15 mouse cellular contexts compared by ENCODE assay signal in the genomic region with DNA sequence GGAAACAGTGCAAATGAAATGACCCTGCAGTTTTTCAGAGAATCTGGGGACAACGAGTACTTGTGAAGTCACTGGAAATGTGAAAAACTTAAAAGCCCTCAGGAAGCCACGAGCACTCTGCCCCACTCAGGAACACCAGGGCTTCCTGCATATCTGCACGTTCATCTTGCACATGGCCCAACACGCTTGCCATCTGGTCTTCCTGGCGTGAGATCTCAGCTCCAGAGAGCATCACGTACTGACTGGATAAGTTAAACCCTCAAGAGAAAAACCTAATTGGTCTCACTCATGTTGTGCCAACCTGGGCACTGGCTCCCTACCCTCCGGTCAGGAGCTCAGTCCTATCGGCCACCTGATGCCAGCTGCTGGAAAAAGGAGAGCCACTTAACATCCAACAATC. TPM values are rescaled to one million over a fixed set of nuclear protein-coding genes. Genes with fewer than 3 reads are reported as not detected.
A peak's percentile ranks its signal among the peaks of the same experiment; 100 is the strongest.
DNase-seq lines count a peak whose midpoint lies in the region; ATAC-seq and TF ChIP-seq lines count a peak whose summit lies in the region.
"Had no signal": no experiment of that assay in that cellular context is flagged by ENCODE, and none has a peak within 500 bp of the region (broad histone marks: within the 10 kb centered on the region; RNA-seq: fewer than 3 reads in every experiment).

No protein-coding gene starts in this region.

- H3K9me3 ChIP-seq in forebrain, embryonic 15.5 days, result no peaks in the 10 kb centered on the region
- H3K9me3 ChIP-seq in forebrain, embryonic 11.5 days (ENCODE audit: control insufficient read depth, low read length), result no peaks in the 10 kb centered on the region
- no peaks in the 10 kb centered on the region for H3K9me3 ChIP-seq in midbrain, postnatal 0 days (ENCODE audit: low read length)
- no peaks in the 10 kb centered on the region for H3K9me3 ChIP-seq in midbrain, embryonic 11.5 days (ENCODE audit: control insufficient read depth, low read length)

- no peaks in the 10 kb centered on the region for H3K27me3 ChIP-seq in forebrain, embryonic 15.5 days
- H3K27me3 ChIP-seq in forebrain, embryonic 11.5 days (ENCODE audit: control insufficient read depth, insufficient read depth, low read length), result no peaks in the 10 kb centered on the region
- H3K27me3 ChIP-seq in midbrain, postnatal 0 days (ENCODE audit: insufficient read depth, low read length), result no peaks in the 10 kb centered on the region
- no peaks in the 10 kb centered on the region for H3K27me3 ChIP-seq in midbrain, embryonic 11.5 days (ENCODE audit: control insufficient read depth, insufficient read depth, low read length)

- no peak for DNase-seq in forebrain, embryonic 11.5 days (ENCODE audit: low spot score)
- DNase-seq in midbrain, postnatal 0 days (ENCODE audit: low spot score), result peak; percentile 71
- no peak for DNase-seq in midbrain, embryonic 11.5 days (ENCODE audit: low spot score, missing footprints)
- DNase-seq in cerebellum, adult 9-11 months, result peak; percentile 28
- DNase-seq in layer of hippocampus, postnatal 36 days, result peak; percentile 28 to 29
- DNase-seq in gastrocnemius, postnatal 36 days, result no peak
- DNase-seq: heart, adult 2 months; heart, postnatal 14 days; kidney, adult 11 months; kidney, postnatal 4 days; lung, postnatal 4 days had no signal

- H3K4me3 ChIP-seq in forebrain, embryonic 15.5 days, result no peak overlapping the region
- no peak overlapping the region for H3K4me3 ChIP-seq in forebrain, embryonic 11.5 days (ENCODE audit: low read depth, low read length)
- H3K4me3 ChIP-seq in midbrain, postnatal 0 days (ENCODE audit: low read depth, low read length), result no peak overlapping the region
- no peak overlapping the region for H3K4me3 ChIP-seq in midbrain, embryonic 11.5 days (ENCODE audit: low read depth, low read length)
- H3K4me3 ChIP-seq: heart, adult 2 months had no signal

- no peak overlapping the region for H3K9ac ChIP-seq in forebrain, embryonic 15.5 days (replicated peaks)
- no peak overlapping the region for H3K9ac ChIP-seq in forebrain, embryonic 11.5 days (ENCODE audit: low read length)
- no peak overlapping the region for H3K9ac ChIP-seq in midbrain, postnatal 0 days (replicated peaks; ENCODE audit: low read length, poor library complexity, severe bottlenecking)
- no peak overlapping the region for H3K9ac ChIP-seq in midbrain, embryonic 11.5 days (ENCODE audit: low read length)
- H3K9ac ChIP-seq: liver, embryonic 14.5 days had no signal

- intact Hi-C loops in gastrocnemius, postnatal 36 days (cut with DNase I), result no loop called here

- 0 out of 2 replicates have a peak, but pooled peaks have one; percentile 29 for ATAC-seq in forebrain, embryonic 15.5 days (replicated peaks)
- no peak for ATAC-seq in forebrain, embryonic 11.5 days (replicated peaks; ENCODE audit: low FRiP score)
- peak; percentile 41; the same call in 1 of the 2 replicates for ATAC-seq in midbrain, postnatal 0 days (ENCODE audit: low FRiP score)
- ATAC-seq in midbrain, embryonic 11.5 days (ENCODE audit: low FRiP score), result no peak

- no peaks in the 10 kb centered on the region for H3K36me3 ChIP-seq in forebrain, embryonic 15.5 days
- no peaks in the 10 kb centered on the region for H3K36me3 ChIP-seq in forebrain, embryonic 11.5 days (ENCODE audit: control insufficient read depth, insufficient read depth, low read length)
- no peaks in the 10 kb centered on the region for H3K36me3 ChIP-seq in midbrain, postnatal 0 days (ENCODE audit: insufficient read depth, low read length)
- H3K36me3 ChIP-seq in midbrain, embryonic 11.5 days (ENCODE audit: control insufficient read depth, insufficient read depth, low read length), result no peaks in the 10 kb centered on the region

- WGBS in forebrain, embryonic 15.5 days, result 76% methylated on average over 8 of the region's 8 CpGs
- 85% methylated on average over 8 of the region's 8 CpGs for WGBS in forebrain, embryonic 11.5 days
- 69% methylated on average over 8 of the region's 8 CpGs for WGBS in midbrain, postnatal 0 days
- WGBS in midbrain, embryonic 11.5 days, result 85% methylated on average over 8 of the region's 8 CpGs

- H3K4me2 ChIP-seq in forebrain, embryonic 15.5 days (replicated peaks), result no peak overlapping the region
- no peak overlapping the region for H3K4me2 ChIP-seq in forebrain, embryonic 11.5 days (ENCODE audit: low read depth, low read length, severe bottlenecking)
- H3K4me2 ChIP-seq in midbrain, postnatal 0 days (ENCODE audit: low read depth, low read length, poor library complexity, severe bottlenecking), result no peak overlapping the region
- no peak overlapping the region for H3K4me2 ChIP-seq in midbrain, embryonic 11.5 days

- no peak for TF ChIP-seq CTCF in midbrain, postnatal 0 days (IDR thresholded peaks at IDR 0.05)

- H3K27ac ChIP-seq in forebrain, embryonic 15.5 days (replicated peaks), result no peak overlapping the region
- no peak overlapping the region for H3K27ac ChIP-seq in forebrain, embryonic 11.5 days (ENCODE audit: low read depth, low read length)
- H3K27ac ChIP-seq in midbrain, postnatal 0 days (ENCODE audit: low read depth, low read length), result no peak overlapping the region
- H3K27ac ChIP-seq in midbrain, embryonic 11.5 days (ENCODE audit: low read depth, low read length), result no peak overlapping the region
- H3K27ac ChIP-seq: heart, adult 2 months; liver, embryonic 14.5 days had no signal

- H3K4me1 ChIP-seq in forebrain, embryonic 15.5 days, result 0 out of 2 replicates have a peak, but pooled peaks cover 3% of the 10 kb centered on the region
- H3K4me1 ChIP-seq in forebrain, embryonic 11.5 days (replicated peaks; ENCODE audit: control insufficient read depth, insufficient read depth, low read length), result no peaks in the 10 kb centered on the region
- H3K4me1 ChIP-seq in midbrain, postnatal 0 days (ENCODE audit: insufficient read depth, low read length), result 0 out of 2 replicates have a peak, but pooled peaks cover 3% of the 10 kb centered on the region
- H3K4me1 ChIP-seq in midbrain, embryonic 11.5 days (ENCODE audit: control insufficient read depth, insufficient read depth, low read length), result no peaks in the 10 kb centered on the region

RNA-seq across cellular contexts. Expression of a gene that starts 56.3 kb away (rescaled TPM):
- 1.2 and 1.3 TPM in 2 replicates for polyA plus RNA-seq in forebrain, embryonic 15.5 days (2015; fragmentation: Nextera tagmentation; extraction: Ambion mirVana)
- 0.52 and 0.69 TPM in 2 replicates for polyA plus RNA-seq in forebrain, embryonic 11.5 days (2014; fragmentation: Nextera tagmentation; extraction: Ambion mirVana)
- 1.4 and 2.8 TPM in 2 replicates for total RNA-seq in midbrain, postnatal 0 days (2014; rRNA removed)
- 2.0 and 2.1 TPM in 2 replicates for polyA plus RNA-seq in midbrain, postnatal 0 days (2015; fragmentation: Nextera tagmentation; extraction: Ambion mirVana)
- 0.63 and 0.68 TPM in 2 replicates for polyA plus RNA-seq in midbrain, embryonic 11.5 days (2014; fragmentation: Nextera tagmentation; extraction: Ambion mirVana)
- under 1 TPM; 0.42 to 0.56 TPM for total RNA-seq in layer of hippocampus, postnatal 36 days (2021)
- not detected for total RNA-seq in gastrocnemius, postnatal 36 days (2021)
- total RNA-seq: heart, adult 2 months; MEL; neutrophil, adult 5-6 weeks had no signal

Comparison
In these comparisons a context has a peak if more than half of its experiments do, and no peak if none do; other contexts are left out.
1. ATAC-seq: peak in forebrain, embryonic 15.5 days (single experiment) and midbrain, postnatal 0 days (single experiment); none in forebrain, embryonic 11.5 days (single experiment) and midbrain, embryonic 11.5 days (single experiment).
2. DNase-seq: peak in midbrain, postnatal 0 days (single experiment), cerebellum, adult 9-11 months (single experiment) and layer of hippocampus, postnatal 36 days (2 of 2); none in forebrain, embryonic 11.5 days (single experiment), midbrain, embryonic 11.5 days (single experiment) and gastrocnemius, postnatal 36 days (0 of 2).